Mouse (Mus musculus) cortical plate, adult 2 months (tissue): ENCODE measurements around the gene Itprid2.

Experiments used
- CTCF ChIP-seq: fragments of 200-500 bp; IDR thresholded peaks from 2 replicates; pipeline ENCODE4 v1.5.1; 2011; ENCODE audit warnings: mild to moderate bottlenecking, control low read depth, low read length; ENCODE audit not compliant: insufficient read depth; ENCODE audit errors: extremely low read depth
- POLR2A ChIP-seq: fragments of 200-500 bp; IDR thresholded peaks from 2 replicates; pipeline ENCODE4 v1.6.1; 2011; ENCODE audit warnings: mild to moderate bottlenecking, low read length, control low read depth; ENCODE audit not compliant: insufficient read depth; ENCODE audit errors: extremely low read depth

DNA sequence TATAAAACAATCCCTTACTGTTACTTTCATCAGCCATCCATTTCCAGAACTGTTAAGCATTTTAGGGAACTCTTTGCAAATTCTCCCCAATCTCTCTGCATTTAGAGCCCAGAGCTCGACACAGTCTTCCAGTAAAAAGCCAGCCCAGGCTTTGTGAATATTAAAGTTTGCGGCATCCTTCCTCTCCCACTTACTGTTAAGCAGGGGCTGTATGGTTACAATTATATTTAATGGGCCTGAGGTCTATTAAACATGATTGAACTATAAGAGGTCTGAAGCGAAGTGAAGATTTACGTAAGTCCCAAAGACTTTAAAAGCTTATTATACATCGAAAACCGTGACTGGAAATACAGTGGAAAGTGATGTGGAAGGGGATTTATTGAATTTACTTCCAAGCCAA lies 79.6 kb downstream of the Itprid2 start:
- TF ChIP-seq CTCF, result no peak
- TF ChIP-seq POLR2A, result no peak
